14 mouse cellular contexts compared by ENCODE assay signal in the genomic region with DNA sequence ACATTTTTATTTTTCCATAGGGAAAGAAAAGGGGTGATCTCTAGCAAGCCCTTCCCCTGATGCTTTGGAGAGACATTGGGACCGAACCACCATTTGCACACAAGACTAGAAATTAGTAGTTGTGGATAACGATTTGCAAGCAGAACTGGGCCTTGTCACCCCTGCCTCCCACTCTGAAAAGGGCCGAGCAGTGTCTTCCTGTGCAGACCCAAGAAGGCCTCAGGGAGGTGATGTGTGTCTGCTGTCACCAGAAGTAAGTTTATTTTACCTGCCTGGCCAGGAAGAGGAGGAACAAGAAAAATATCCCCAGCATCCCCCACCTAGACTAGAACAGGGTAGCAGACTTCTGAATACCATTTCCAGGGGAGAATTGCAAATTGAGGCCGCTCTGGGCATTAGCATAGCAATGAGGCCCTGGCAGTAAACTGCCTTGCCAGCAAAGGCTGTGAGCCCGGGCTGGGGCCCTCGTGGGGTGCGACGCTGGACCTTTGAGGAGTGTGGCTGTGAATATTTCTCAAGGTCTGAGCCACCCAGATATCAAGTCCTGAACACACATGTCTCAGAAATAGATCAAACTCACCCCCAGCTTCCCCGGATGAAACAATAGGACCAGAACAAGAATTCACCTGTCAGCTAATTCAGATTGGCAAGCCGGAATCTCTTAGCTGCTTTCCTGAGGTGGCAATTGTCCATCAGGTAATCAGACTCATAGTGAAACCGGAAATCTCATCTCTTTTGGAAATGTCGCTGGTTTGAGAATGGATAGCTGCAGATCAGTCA.
DNase-seq lines count a peak whose midpoint lies in the region; ATAC-seq lines count a peak whose summit lies in the region.
"Had no signal": no experiment of that assay in that cellular context is flagged by ENCODE, and none has a peak within 500 bp of the region (broad histone marks: within the 10 kb centered on the region; RNA-seq: fewer than 3 reads in every experiment).

No protein-coding gene starts in this region.

- intact Hi-C loops in heart, postnatal 36 days (cut with DNase I), result no loop called here

- no peak overlapping the region for H3K27ac ChIP-seq in limb, embryonic 11.5 days (replicated peaks; ENCODE audit: low read depth, low read length)
- H3K27ac ChIP-seq in limb, embryonic 10.5 days, result no peak overlapping the region
- H3K27ac ChIP-seq in forebrain, embryonic 14.5 days (ENCODE audit: low read depth, low read length), result peak overlapping the region; percentile 76; the same call in 1 of the 2 replicates
- H3K27ac ChIP-seq in midbrain, embryonic 11.5 days (ENCODE audit: low read depth, low read length), result no peak overlapping the region; the same call in 1 of the 2 replicates
- peak overlapping the region; percentile 28; the same call in 1 of the 2 replicates for H3K27ac ChIP-seq in neural tube, embryonic 15.5 days (replicated peaks)
- H3K27ac ChIP-seq: gastrocnemius, adult 2 months; liver, embryonic 13.5 days had no signal

- peak; percentile 30 for DNase-seq in limb, embryonic 11.5 days (ENCODE audit: low spot score)
- DNase-seq in limb, embryonic 10.5 days (ENCODE audit: low spot score), result no peak
- peak; percentile 70 for DNase-seq in forebrain, embryonic 14.5 days (ENCODE audit: low spot score)
- DNase-seq in midbrain, embryonic 11.5 days (ENCODE audit: low spot score, missing footprints), result peak; percentile 92
- no peak for DNase-seq in c-Kit-positive CD71-positive TER-119-positive erythroid progenitor cells, embryonic 14.5 days (ENCODE audit: low spot score)
- no peak for DNase-seq in heart, postnatal 36 days
- DNase-seq: cerebellum, adult 8-10 months; gastrocnemius, adult 2 months; kidney, adult 8-10 months; liver, embryonic 13.5 days had no signal

- WGBS in limb, embryonic 11.5 days, result 22% methylated on average over 12 of the region's 12 CpGs
- WGBS in limb, embryonic 10.5 days, result 18% methylated on average over 12 of the region's 12 CpGs
- WGBS in forebrain, embryonic 14.5 days, result 13% methylated on average over 12 of the region's 12 CpGs
- 12% methylated on average over 12 of the region's 12 CpGs for WGBS in midbrain, embryonic 11.5 days
- WGBS in neural tube, embryonic 15.5 days, result 22% methylated on average over 12 of the region's 12 CpGs

- H3K4me1 ChIP-seq in limb, embryonic 11.5 days (ENCODE audit: control insufficient read depth, insufficient read depth, low read length), result 0 out of 2 replicates have a peak, but pooled peaks cover 4% of the 10 kb centered on the region
- H3K4me1 ChIP-seq in limb, embryonic 10.5 days, result peaks cover 31% of the 10 kb centered on the region
- H3K4me1 ChIP-seq in forebrain, embryonic 14.5 days (ENCODE audit: control insufficient read depth, insufficient read depth, low read length), result peaks cover 32% of the 10 kb centered on the region
- H3K4me1 ChIP-seq in midbrain, embryonic 11.5 days (ENCODE audit: control insufficient read depth, insufficient read depth, low read length), result peaks cover 51% of the 10 kb centered on the region
- peaks cover 32% of the 10 kb centered on the region for H3K4me1 ChIP-seq in neural tube, embryonic 15.5 days
- H3K4me1 ChIP-seq: liver, embryonic 13.5 days; megakaryocyte, embryonic 14.5 days had no signal

- no peak for ATAC-seq in limb, embryonic 11.5 days (ENCODE audit: insufficient number of reproducible peaks, low FRiP score, low TSS enrichment, low read depth)
- ATAC-seq in forebrain, embryonic 14.5 days, result peak; percentile 45; the same call in 1 of the 2 replicates
- ATAC-seq in midbrain, embryonic 11.5 days (ENCODE audit: low FRiP score), result 0 out of 2 replicates have a peak, but pooled peaks have one; percentile 43
- ATAC-seq in neural tube, embryonic 15.5 days (ENCODE audit: low FRiP score), result no peak
- ATAC-seq: lung, postnatal 0 days had no signal

- no peak overlapping the region for H3K4me3 ChIP-seq in limb, embryonic 11.5 days (ENCODE audit: low read depth, low read length)
- no peak overlapping the region for H3K4me3 ChIP-seq in limb, embryonic 10.5 days
- H3K4me3 ChIP-seq in forebrain, embryonic 14.5 days (ENCODE audit: low read depth, low read length), result no peak overlapping the region
- no peak overlapping the region for H3K4me3 ChIP-seq in midbrain, embryonic 11.5 days (ENCODE audit: low read depth, low read length)
- no peak overlapping the region for H3K4me3 ChIP-seq in neural tube, embryonic 15.5 days (replicated peaks)
- H3K4me3 ChIP-seq: erythroblast, embryonic 14.5 days; gastrocnemius, adult 2 months; megakaryocyte, embryonic 14.5 days had no signal

- H3K36me3 ChIP-seq in limb, embryonic 11.5 days (ENCODE audit: control insufficient read depth, insufficient read depth, low read length), result no peaks in the 10 kb centered on the region
- no peaks in the 10 kb centered on the region for H3K36me3 ChIP-seq in limb, embryonic 10.5 days
- no peaks in the 10 kb centered on the region for H3K36me3 ChIP-seq in forebrain, embryonic 14.5 days (ENCODE audit: control insufficient read depth, insufficient read depth, low read length)
- H3K36me3 ChIP-seq in midbrain, embryonic 11.5 days (ENCODE audit: control insufficient read depth, insufficient read depth, low read length), result no peaks in the 10 kb centered on the region
- H3K36me3 ChIP-seq in neural tube, embryonic 15.5 days, result no peaks in the 10 kb centered on the region
- H3K36me3 ChIP-seq: liver, embryonic 13.5 days had no signal

- H3K9me3 ChIP-seq in limb, embryonic 11.5 days (ENCODE audit: control insufficient read depth, low read length), result no peaks in the 10 kb centered on the region
- no peaks in the 10 kb centered on the region for H3K9me3 ChIP-seq in limb, embryonic 10.5 days (replicated peaks)
- no peaks in the 10 kb centered on the region for H3K9me3 ChIP-seq in forebrain, embryonic 14.5 days (replicated peaks; ENCODE audit: control insufficient read depth, low read length)
- H3K9me3 ChIP-seq in midbrain, embryonic 11.5 days (ENCODE audit: control insufficient read depth, low read length), result no peaks in the 10 kb centered on the region
- no peaks in the 10 kb centered on the region for H3K9me3 ChIP-seq in neural tube, embryonic 15.5 days (replicated peaks)
- H3K9me3 ChIP-seq: liver, embryonic 13.5 days had no signal

- H3K27me3 ChIP-seq in limb, embryonic 11.5 days (ENCODE audit: control insufficient read depth, insufficient read depth, low read length), result peaks cover 47% of the 10 kb centered on the region
- peaks cover 89% of the 10 kb centered on the region for H3K27me3 ChIP-seq in limb, embryonic 10.5 days (ENCODE audit: low read depth, poor library complexity, severe bottlenecking)
- H3K27me3 ChIP-seq in forebrain, embryonic 14.5 days (replicated peaks; ENCODE audit: control insufficient read depth, insufficient read depth, low read length), result no peaks in the 10 kb centered on the region
- peaks cover 10% of the 10 kb centered on the region for H3K27me3 ChIP-seq in midbrain, embryonic 11.5 days (ENCODE audit: control insufficient read depth, insufficient read depth, low read length)
- no peaks in the 10 kb centered on the region; the same call in none of the 2 replicates for H3K27me3 ChIP-seq in neural tube, embryonic 15.5 days (replicated peaks)

- H3K4me2 ChIP-seq in limb, embryonic 11.5 days (ENCODE audit: low read depth, severe bottlenecking), result no peak overlapping the region
- peak overlapping the region; percentile 50; the same call in 1 of the 2 replicates for H3K4me2 ChIP-seq in forebrain, embryonic 14.5 days (ENCODE audit: low read length)
- peak overlapping the region; percentile 57; the same call in 1 of the 2 replicates for H3K4me2 ChIP-seq in midbrain, embryonic 11.5 days
- no peak overlapping the region for H3K4me2 ChIP-seq in neural tube, embryonic 15.5 days

- no peak overlapping the region for H3K9ac ChIP-seq in limb, embryonic 11.5 days (ENCODE audit: low read length)
- peak overlapping the region; percentile 5; the same call in 1 of the 2 replicates for H3K9ac ChIP-seq in forebrain, embryonic 14.5 days (ENCODE audit: low read length)
- H3K9ac ChIP-seq in midbrain, embryonic 11.5 days (ENCODE audit: low read length), result 0 out of 2 replicates have a peak overlapping the region, but pooled peaks have one; percentile 9
- no peak overlapping the region for H3K9ac ChIP-seq in neural tube, embryonic 15.5 days (replicated peaks)
- H3K9ac ChIP-seq: liver, embryonic 13.5 days had no signal

Comparison
In these comparisons a context has a peak if more than half of its experiments do, and no peak if none do; other contexts are left out.
1. DNase-seq: peak in limb, embryonic 11.5 days (single experiment), forebrain, embryonic 14.5 days (single experiment) and midbrain, embryonic 11.5 days (single experiment); none in limb, embryonic 10.5 days (single experiment), c-Kit-positive CD71-positive TER-119-positive erythroid progenitor cells, embryonic 14.5 days (single experiment) and heart, postnatal 36 days (0 of 2).
2. ATAC-seq: peak in forebrain, embryonic 14.5 days (single experiment) and midbrain, embryonic 11.5 days (single experiment); none in limb, embryonic 11.5 days (single experiment) and neural tube, embryonic 15.5 days (single experiment).
3. H3K27ac ChIP-seq: peak in forebrain, embryonic 14.5 days (single experiment) and neural tube, embryonic 15.5 days (single experiment); none in limb, embryonic 11.5 days (single experiment), limb, embryonic 10.5 days (single experiment) and midbrain, embryonic 11.5 days (single experiment).
4. H3K4me2 ChIP-seq: peak in forebrain, embryonic 14.5 days (single experiment) and midbrain, embryonic 11.5 days (single experiment); none in limb, embryonic 11.5 days (single experiment) and neural tube, embryonic 15.5 days (single experiment).
5. H3K9ac ChIP-seq: peak in forebrain, embryonic 14.5 days (single experiment) and midbrain, embryonic 11.5 days (single experiment); none in limb, embryonic 11.5 days (single experiment) and neural tube, embryonic 15.5 days (single experiment).